In the genomic region with DNA sequence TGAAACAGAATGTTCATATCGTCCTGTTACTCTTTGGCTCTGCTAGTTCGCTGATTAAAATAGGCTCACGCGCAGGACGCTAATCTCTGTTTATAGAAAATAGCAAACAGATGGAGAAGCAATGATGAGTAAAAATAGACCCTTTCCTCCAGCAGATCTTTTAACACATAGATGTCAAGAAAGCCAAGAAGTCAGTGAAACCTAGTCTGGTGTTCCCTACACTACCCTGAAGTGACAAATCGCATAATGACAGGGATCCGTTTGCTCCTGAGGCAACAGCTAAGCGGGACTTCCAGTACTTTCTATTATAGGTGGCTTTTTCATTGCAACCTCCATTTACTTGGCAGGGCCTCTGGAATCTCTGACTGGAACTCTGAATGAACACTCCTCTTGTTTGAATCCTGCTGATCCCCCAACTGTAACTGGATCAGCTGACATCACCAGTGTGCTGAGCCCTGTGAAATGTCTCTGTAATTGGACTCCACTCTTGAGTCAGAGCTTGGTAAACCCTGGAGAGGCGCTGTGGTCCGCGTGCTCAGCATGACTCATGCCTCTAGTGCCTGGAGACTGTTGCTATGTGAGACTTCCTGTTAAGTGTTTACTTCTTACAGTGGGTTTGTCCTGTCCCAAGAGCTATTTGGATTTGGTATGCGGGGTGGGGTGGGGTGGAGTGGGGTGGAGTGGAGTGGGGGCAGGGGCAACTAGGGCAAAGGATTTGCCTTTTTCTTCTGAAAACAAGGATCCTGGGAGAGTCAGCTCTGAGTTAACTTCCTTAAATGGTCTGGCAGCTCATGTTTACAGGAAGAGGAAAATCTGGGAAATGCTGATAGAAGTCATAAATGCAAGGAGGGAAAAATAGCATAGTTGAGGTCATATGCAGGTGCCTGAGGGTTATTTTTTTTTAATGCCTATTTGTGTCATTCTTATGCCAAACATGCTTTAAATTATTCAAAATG, we compare ENCODE assay signal across 8 mouse cellular contexts.
DNase-seq lines count a peak whose midpoint lies in the region; ATAC-seq lines count a peak whose summit lies in the region.

No protein-coding gene starts in this region.

- no peaks in the 10 kb centered on the region for H3K4me1 ChIP-seq in hindbrain, embryonic 16.5 days (ENCODE audit: control insufficient read depth, insufficient read depth, low read depth, low read length)

- peak overlapping the region; percentile 34; the same call in 1 of the 2 replicates for H3K27ac ChIP-seq in hindbrain, embryonic 16.5 days (ENCODE audit: low read depth, low read length)

- ATAC-seq in common myeloid progenitor, adult 5-6 weeks (replicated peaks; ENCODE audit: low read depth, poor library complexity, severe bottlenecking) = peak; percentile 100
- ATAC-seq in hindbrain, embryonic 16.5 days = peak; percentile 99

- no peaks in the 10 kb centered on the region for H3K9me3 ChIP-seq in hindbrain, embryonic 16.5 days (ENCODE audit: control insufficient read depth, low read length)

- H3K4me3 ChIP-seq in hindbrain, embryonic 16.5 days (ENCODE audit: low read length) = no peak overlapping the region

- 44% methylated on average over 12 of the region's 12 CpGs for WGBS in hindbrain, embryonic 16.5 days

- no peak overlapping the region for H3K9ac ChIP-seq in hindbrain, embryonic 16.5 days (ENCODE audit: low read depth, low read length)

- peak; percentile 85 to 94 for DNase-seq in adrenal gland, adult (ENCODE audit: inconsistent age in 2 of 2, low spot score in 1 of 2)
- peak; percentile 87 to 91 for DNase-seq in gastrocnemius, adult 8-10 months (ENCODE audit: low spot score in 2 of 2)
- peak; percentile 59 to 61 for DNase-seq in layer of hippocampus, postnatal 36 days
- DNase-seq in lung, postnatal 14 days = peak; percentile 81
- peak; percentile 68 for DNase-seq in retina, embryonic 14.5 days (ENCODE audit: low spot score)
- DNase-seq in T-cell, adult 2 months (ENCODE audit: low spot score) = no peak

- H3K4me2 ChIP-seq in hindbrain, embryonic 16.5 days (ENCODE audit: low read length) = peak overlapping the region; percentile 21; the same call in 1 of the 2 replicates

- no peaks in the 10 kb centered on the region for H3K27me3 ChIP-seq in hindbrain, embryonic 16.5 days (replicated peaks; ENCODE audit: control insufficient read depth, insufficient read depth, low read length)

- no peaks in the 10 kb centered on the region for H3K36me3 ChIP-seq in hindbrain, embryonic 16.5 days (ENCODE audit: control insufficient read depth, insufficient read depth, low read length)
